Mouse (Mus musculus) intestine, embryonic 15.5 days (tissue): ENCODE measurements at regions not wholly inside any gene's neighbourhood (a gene's known extent, or its start where the extent isn't known, plus 50 kb on each side); places are given as distances from the start of the nearest gene placed in this dataset.

ENCODE experiments used
- ATAC-seq: fragments of 200-750 bp; cut with Nextera tagmentation; 2 replicates; pipeline ENCODE4 v1.8.0; 2017; ENCODE audit warnings: moderate TSS enrichment, moderate library complexity
- H3K27ac ChIP-seq: fragments of 300-500 bp; sonication (generic); 2 replicates; pipeline ENCODE4 v1.5.1; 2015; ENCODE audit warnings: mild to moderate bottlenecking, inconsistent platforms
- H3K27me3 ChIP-seq: fragments of 300-500 bp; sonication (generic); replicated peaks from 2 replicates; pipeline ENCODE4 v1.6.1; 2015; ENCODE audit warnings: inconsistent platforms
- H3K36me3 ChIP-seq: fragments of 300-500 bp; sonication (generic); 2 replicates; pipeline ENCODE4 v1.6.1; 2015; ENCODE audit warnings: inconsistent platforms
- H3K4me1 ChIP-seq: fragments of 300-500 bp; sonication (generic); replicated peaks from 2 replicates; pipeline ENCODE4 v1.6.1; 2015; ENCODE audit warnings: inconsistent platforms
- H3K4me2 ChIP-seq: fragments of 300-500 bp; sonication (generic); replicated peaks from 2 replicates; pipeline ENCODE4 v1.6.1; 2015; ENCODE audit warnings: mild to moderate bottlenecking, inconsistent platforms
- H3K4me3 ChIP-seq: fragments of 300-500 bp; sonication (generic); replicated peaks from 2 replicates; pipeline ENCODE4 v1.5.1; 2015; ENCODE audit warnings: inconsistent platforms
- H3K9ac ChIP-seq: fragments of 300-500 bp; sonication (generic); 2 replicates; pipeline ENCODE4 v1.6.1; 2015; ENCODE audit warnings: inconsistent platforms
- H3K9me3 ChIP-seq: fragments of 300-500 bp; sonication (generic); 2 replicates; pipeline ENCODE4 v1.6.1; 2016; ENCODE audit warnings: inconsistent platforms
- WGBS: fragments of 180-500 bp; shearing (Covaris S2); methylation state at CpG from one replicate; pipeline ENCODE4 v1.1.7; 2015; 5-methylcytosine and 5-hydroxymethylcytosine counted together

DNA sequence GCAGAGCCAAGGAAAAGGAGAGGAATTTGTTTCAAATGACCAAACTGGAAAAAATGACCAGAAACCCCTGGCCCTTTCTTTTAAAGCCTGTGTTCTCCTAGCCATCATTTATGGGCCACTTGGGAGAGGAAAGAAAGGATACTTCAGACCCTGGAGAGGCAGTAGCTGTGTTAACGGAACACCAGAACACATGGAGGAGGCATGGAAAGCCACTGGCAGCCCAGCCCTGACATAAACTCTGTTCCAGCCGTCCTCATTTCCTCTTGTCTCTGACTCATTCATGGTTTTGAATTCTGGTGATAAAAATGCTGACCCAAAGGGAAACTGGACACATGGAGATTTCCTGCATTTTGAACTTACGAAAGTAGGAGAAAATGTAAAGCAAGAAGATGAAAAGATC lies 295.9 kb downstream of the Fat4 start:
- H3K4me3 ChIP-seq = no peak overlapping the region
- H3K27ac ChIP-seq = no peak overlapping the region
- no peaks in the 10 kb centered on the region for H3K36me3 ChIP-seq
- H3K27me3 ChIP-seq = no peaks in the 10 kb centered on the region
- H3K9me3 ChIP-seq = no peaks in the 10 kb centered on the region; the same call in 1 of the 2 replicates
- ATAC-seq = no peak
- no peaks in the 10 kb centered on the region for H3K4me1 ChIP-seq
- 56% methylated on average over 3 of the region's 3 CpGs for WGBS
- no peak overlapping the region for H3K9ac ChIP-seq
- H3K4me2 ChIP-seq = no peak overlapping the region

DNA sequence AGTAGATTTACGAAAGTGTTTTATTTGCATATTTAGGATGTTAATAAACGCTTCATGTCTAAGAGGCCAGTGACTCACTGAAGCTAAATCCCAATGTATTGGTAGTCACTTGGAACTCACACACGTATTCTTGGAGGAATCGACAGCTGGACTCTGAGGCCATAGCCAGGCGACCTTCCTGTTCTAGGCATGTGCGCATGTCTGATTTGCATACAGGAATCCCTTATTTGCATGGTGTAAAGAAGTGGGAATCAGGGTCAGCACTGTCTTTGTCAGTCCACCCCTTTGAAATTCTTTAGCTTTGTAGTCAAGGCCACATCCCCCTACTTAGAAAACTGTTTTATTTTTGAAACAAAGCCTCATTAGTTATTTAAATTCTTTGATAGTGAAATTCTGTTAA lies 308.4 kb downstream of the Fat4 start:
- Histone ChIP-seq H3K4me1 (no peaks in the 10 kb centered on the region), H3K27me3 (no peaks in the 10 kb centered on the region), H3K36me3 (no peaks in the 10 kb centered on the region), H3K27ac (no peak overlapping the region), H3K9me3 (no peaks in the 10 kb centered on the region), H3K4me3 (no peak overlapping the region), H3K9ac (no peak overlapping the region), H3K4me2 (no peak overlapping the region)
- WGBS = 88% methylated on average over 6 of the region's 6 CpGs
- ATAC-seq = no peak

DNA sequence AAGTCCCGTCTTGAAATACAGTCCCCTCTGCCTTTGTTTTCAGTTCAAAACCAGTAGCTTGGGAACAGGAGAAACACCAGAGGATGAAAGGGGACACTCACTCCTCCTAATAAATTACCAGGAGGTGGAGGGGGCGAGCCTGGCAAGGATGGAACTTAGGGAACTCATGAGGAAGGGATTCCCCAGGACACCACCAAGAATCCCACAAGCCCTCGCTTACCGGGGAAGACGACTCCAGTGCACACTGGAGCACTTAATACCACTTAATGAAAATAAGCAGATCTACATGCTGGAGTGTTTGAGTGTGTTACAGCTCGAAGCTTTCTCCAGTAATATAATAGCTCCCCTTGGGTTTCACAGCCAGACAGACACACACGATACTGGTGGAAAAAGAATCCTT lies 315.9 kb downstream of the Fat4 start:
- H3K4me1 ChIP-seq = no peaks in the 10 kb centered on the region
- H3K9me3 ChIP-seq = no peaks in the 10 kb centered on the region
- ATAC-seq = no peak
- no peak overlapping the region for H3K4me2 ChIP-seq
- H3K27ac ChIP-seq = no peak overlapping the region
- H3K4me3 ChIP-seq = no peak overlapping the region
- no peaks in the 10 kb centered on the region for H3K36me3 ChIP-seq
- H3K27me3 ChIP-seq = no peaks in the 10 kb centered on the region
- no peak overlapping the region for H3K9ac ChIP-seq
- 54% methylated on average over 7 of the region's 7 CpGs for WGBS

DNA sequence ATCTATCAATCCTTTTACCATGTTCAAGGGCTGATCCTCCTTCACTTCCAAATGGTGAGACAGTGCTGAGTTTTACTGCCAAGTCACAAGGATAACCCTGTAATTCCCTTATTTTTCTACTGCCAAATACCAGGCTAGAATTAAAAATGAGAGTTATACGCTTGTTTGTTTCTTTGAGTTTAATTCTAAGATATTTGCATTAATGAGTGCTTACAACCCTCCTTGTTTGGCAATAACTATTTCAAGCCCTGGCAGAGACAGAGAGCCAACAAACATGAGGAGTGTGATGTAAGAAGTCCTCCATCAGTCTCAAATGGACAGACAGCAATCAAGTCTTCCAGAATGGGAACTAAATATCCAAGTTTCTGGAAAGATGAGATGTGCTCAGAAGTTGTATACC lies 321.9 kb downstream of the Fat4 start:
- 96% methylated on average over 1 of the region's 1 CpGs for WGBS

DNA sequence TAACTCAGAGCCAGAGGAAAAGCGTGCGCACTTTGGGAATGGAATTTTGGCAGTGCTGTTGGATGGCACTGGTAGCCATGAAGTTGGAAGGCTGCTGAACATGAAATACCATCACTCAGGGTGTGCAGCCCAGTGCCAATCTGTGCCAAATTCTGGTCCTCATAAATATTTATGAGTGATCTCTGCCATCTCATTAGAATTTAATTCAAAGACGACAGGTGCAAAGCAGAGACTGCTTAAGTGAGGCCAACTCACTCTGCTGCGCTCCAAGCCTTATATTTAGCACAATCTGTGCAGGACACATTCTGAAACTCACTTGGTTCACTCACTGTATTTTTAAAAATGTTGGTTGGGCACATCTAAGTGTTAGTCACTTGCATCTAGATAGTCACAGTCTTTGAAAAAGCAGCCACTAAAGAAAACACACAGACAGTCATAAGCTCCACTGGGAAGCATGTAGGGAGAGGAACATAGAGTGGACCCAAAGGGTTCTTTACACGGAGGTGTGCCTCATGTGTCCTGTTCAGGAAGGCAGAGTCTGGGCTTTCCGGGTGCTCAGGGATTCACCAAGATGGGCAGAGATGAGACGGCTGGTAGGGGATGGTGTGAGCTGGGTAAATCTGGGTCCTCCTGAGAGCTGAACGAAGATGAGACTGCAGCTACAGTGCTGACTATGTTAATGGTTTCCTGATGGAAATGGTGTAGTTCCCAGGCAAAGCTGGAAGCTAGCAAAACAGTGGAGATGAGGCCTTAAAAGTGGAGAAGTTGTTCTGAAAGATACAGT lies 322.8 kb downstream of the Fat4 start:
- no peaks in the 10 kb centered on the region for H3K27me3 ChIP-seq
- no peak overlapping the region for H3K4me3 ChIP-seq
- WGBS = 85% methylated on average over 8 of the region's 8 CpGs
- no peak for ATAC-seq
- no peaks in the 10 kb centered on the region for H3K9me3 ChIP-seq
- H3K4me1 ChIP-seq = no peaks in the 10 kb centered on the region
- no peak overlapping the region for H3K27ac ChIP-seq
- no peak overlapping the region for H3K4me2 ChIP-seq
- H3K9ac ChIP-seq = no peak overlapping the region
- H3K36me3 ChIP-seq = no peaks in the 10 kb centered on the region

More for the DNA sequence above, 321.9 kb downstream of the Fat4 start:
- H3K4me1 ChIP-seq = no peaks in the 10 kb centered on the region
- no peaks in the 10 kb centered on the region for H3K27me3 ChIP-seq
- H3K36me3 ChIP-seq = no peaks in the 10 kb centered on the region
- no peak overlapping the region for H3K9ac ChIP-seq
- ATAC-seq = no peak
- H3K27ac ChIP-seq = no peak overlapping the region
- H3K4me3 ChIP-seq = no peak overlapping the region
- H3K9me3 ChIP-seq = no peaks in the 10 kb centered on the region
- H3K4me2 ChIP-seq = no peak overlapping the region

DNA sequence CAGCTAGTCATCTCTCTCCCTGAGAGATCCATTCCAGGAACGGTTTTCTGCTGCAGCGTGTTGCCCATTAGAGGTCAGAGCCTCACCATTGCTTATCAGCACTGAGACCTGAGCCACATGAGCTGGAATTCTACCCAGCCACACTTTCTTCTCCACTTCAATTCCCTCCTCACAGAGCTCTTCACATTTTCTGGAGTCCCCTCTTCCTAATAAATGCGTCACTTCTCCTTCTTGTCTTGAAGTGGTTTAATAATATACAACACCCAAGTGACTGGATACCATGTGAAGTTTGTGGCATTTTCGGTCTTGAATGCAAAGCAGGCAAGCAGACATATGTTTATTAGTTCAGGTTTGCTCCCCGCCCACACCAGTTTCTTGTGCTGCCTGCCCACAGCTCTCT lies 324.9 kb downstream of the Fat4 start:
- H3K9ac ChIP-seq = no peak overlapping the region
- no peaks in the 10 kb centered on the region for H3K4me1 ChIP-seq
- H3K36me3 ChIP-seq = no peaks in the 10 kb centered on the region
- H3K4me2 ChIP-seq = no peak overlapping the region
- H3K4me3 ChIP-seq = no peak overlapping the region
- 58% methylated on average over 5 of the region's 5 CpGs for WGBS
- no peak for ATAC-seq
- H3K9me3 ChIP-seq = no peaks in the 10 kb centered on the region
- H3K27me3 ChIP-seq = no peaks in the 10 kb centered on the region
- H3K27ac ChIP-seq = no peak overlapping the region

DNA sequence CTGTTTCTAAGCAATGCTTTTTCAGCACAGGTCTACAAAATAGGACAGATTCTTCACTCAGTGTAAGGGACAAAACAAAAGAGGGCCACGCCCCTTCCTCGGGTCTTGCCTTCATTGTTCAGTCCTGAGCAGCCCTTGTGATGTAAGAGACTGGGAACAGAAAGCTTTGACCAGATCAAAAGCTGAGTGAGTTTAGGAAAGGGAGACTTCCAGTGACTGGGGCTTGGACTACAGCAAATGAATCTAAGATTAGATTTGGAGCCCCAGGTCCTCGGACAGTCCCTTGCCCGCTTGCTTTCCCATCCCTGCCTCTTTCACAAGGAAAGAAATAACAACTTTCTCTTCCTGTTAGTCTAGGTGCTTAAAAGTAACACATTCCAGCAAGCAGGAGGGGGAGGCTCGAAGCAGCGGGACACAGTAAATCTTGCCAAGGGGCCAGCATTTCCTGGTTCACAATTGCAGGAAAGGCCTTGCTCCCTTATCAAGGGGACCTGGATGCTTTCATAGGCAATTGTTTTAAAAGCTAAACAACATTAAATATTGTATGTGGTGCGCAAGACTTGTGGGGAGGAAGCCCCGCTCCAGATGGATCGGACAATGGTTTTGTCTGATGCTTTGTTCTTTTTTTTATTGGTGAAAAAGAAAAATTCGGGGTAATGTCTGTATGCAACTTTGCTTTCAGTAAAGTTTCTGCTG lies 333.4 kb downstream of the Fat4 start:
- Histone ChIP-seq H3K9me3 (no peaks in the 10 kb centered on the region), H3K4me3 (no peak overlapping the region), H3K36me3 (no peaks in the 10 kb centered on the region), H3K9ac (no peak overlapping the region), H3K4me2 (no peak overlapping the region), H3K27ac (no peak overlapping the region), H3K4me1 (0 out of 2 replicates have a peak, but pooled peaks cover 4% of the 10 kb centered on the region), H3K27me3 (no peaks in the 10 kb centered on the region)
- 55% methylated on average over 10 of the region's 10 CpGs for WGBS
- no peak for ATAC-seq

DNA sequence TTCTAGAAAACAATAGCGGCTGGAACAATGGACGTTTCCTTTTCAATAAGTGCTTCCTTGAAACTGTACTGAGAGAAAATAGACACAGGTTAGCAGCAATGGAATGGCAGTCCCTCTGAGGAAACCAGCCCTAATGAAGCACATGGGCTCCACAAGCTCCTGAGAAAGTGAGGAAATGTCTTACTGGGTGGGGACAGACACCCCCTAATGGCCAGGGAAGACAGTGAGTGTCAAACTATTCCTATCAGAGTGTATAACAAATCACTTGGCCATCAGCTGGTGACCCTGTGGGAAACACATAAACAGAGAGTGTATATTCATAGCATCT lies 333.9 kb downstream of the Fat4 start:
- no peak overlapping the region for H3K27ac ChIP-seq

DNA sequence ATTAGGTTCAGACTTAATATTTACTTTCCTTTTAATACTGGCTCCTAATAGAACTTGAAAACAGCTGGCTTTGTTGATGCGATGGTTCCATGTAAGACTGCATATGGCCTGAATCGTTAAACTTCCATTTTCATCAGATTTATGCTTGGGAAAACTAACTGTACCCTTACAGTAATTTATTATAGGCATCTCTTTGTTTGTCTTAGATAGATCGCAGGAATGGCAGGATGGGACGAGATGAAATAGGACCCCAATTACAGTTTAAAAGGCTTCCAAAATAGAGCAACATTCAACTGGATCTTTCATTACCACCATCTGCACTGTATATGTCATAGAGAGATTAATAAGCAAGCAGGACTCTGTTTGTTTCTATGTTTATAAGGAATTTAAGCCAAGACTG lies 335.3 kb downstream of the Fat4 start:
- Histone ChIP-seq H3K36me3 (no peaks in the 10 kb centered on the region), H3K27me3 (no peaks in the 10 kb centered on the region), H3K4me1 (0 out of 2 replicates have a peak, but pooled peaks cover 4% of the 10 kb centered on the region), H3K4me2 (no peak overlapping the region), H3K9me3 (no peaks in the 10 kb centered on the region), H3K27ac (no peak overlapping the region), H3K9ac (no peak overlapping the region), H3K4me3 (no peak overlapping the region)
- 33% methylated on average over 4 of the region's 4 CpGs for WGBS
- ATAC-seq = peak; percentile 74

More for the DNA sequence above, 333.9 kb downstream of the Fat4 start:
- 45% methylated on average over 2 of the region's 2 CpGs for WGBS
- Histone ChIP-seq H3K27me3 (no peaks in the 10 kb centered on the region), H3K36me3 (no peaks in the 10 kb centered on the region), H3K4me3 (no peak overlapping the region), H3K4me1 (0 out of 2 replicates have a peak, but pooled peaks cover 4% of the 10 kb centered on the region), H3K9ac (no peak overlapping the region), H3K9me3 (no peaks in the 10 kb centered on the region), H3K4me2 (no peak overlapping the region)
- ATAC-seq = no peak; the same call in 1 of the 2 replicates

DNA sequence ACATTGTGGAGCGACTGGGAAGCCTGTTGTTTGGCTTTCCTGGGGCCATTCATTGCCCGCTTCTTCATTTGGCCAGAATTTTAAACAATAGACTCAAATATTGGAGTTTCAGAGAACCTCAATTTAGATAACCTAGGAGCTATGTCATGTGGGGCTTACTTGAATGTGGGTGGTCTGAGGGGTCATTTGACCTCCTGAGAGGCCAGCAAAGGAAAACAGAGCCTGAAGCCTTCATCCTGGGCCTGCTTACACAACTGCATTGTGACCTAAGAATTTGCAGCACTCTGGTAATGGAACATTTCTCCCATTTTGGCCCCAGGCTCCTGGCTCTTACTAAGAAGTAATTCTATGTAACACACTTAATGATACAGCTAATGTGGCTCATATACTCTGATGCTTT lies 348.2 kb downstream of the Fat4 start:
- no peaks in the 10 kb centered on the region for H3K27me3 ChIP-seq
- no peaks in the 10 kb centered on the region for H3K4me1 ChIP-seq
- 62% methylated on average over 2 of the region's 2 CpGs for WGBS
- H3K9me3 ChIP-seq = no peaks in the 10 kb centered on the region
- no peak overlapping the region for H3K4me3 ChIP-seq
- no peak overlapping the region for H3K27ac ChIP-seq
- no peak overlapping the region for H3K9ac ChIP-seq
- no peak for ATAC-seq
- H3K4me2 ChIP-seq = no peak overlapping the region
- no peaks in the 10 kb centered on the region for H3K36me3 ChIP-seq

DNA sequence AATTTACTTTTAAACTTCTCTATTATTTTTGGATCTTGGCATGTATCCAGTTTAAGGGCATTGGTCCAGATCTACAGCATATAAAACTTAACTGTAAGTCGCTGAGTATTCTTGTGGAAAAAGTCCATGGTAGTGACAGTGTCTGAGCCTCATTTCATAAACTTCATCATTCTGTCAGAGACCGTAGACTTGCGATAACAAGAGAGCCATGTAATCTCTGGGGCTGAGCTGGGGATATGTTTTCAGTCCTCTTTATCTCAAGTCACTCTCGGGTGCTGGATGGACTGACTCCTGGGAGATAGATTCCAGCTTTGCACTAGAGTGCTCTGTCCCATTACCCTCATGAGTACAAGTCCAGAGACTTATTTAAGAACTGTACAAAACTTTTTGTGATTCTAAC lies 362.0 kb downstream of the Fat4 start:
- Histone ChIP-seq H3K4me3 (no peak overlapping the region), H3K27ac (no peak overlapping the region), H3K36me3 (no peaks in the 10 kb centered on the region), H3K9me3 (no peaks in the 10 kb centered on the region), H3K9ac (no peak overlapping the region), H3K27me3 (no peaks in the 10 kb centered on the region), H3K4me2 (no peak overlapping the region), H3K4me1 (peaks cover 5% of the 10 kb centered on the region; the same call in 1 of the 2 replicates)
- ATAC-seq = no peak
- 52% methylated on average over 4 of the region's 4 CpGs for WGBS

DNA sequence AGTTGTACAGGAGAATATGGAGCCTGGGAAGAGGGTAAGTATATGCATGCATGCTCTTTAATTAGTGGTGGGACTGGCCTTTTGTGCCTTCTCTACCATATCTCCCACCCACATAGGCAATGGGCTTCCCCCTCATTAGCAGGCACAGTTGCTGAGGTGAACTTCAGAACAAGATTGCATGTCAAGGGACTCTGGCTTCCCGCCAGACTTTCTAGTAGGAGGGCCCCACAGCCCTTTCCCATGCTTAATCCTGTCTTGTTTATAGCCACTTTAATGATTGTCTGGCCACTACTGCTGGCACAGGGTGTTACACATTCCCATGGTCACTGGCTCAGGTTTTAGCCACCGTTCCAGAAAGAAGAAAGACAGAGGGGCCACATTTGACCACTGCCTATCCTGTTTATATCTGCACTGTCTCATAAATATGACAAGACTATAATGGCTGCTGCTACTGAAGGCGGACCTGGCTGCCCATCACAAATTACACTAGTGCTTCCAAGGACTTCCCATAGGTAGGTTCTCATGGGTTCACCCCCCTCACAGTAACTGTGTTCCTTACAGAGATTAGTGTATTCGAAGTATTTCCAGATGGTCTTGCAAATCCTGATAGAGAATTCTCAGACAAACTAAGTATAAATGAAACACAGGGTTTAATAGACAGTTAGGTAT lies 362.6 kb downstream of the Fat4 start:
- Histone ChIP-seq H3K36me3 (no peaks in the 10 kb centered on the region), H3K4me2 (no peak overlapping the region), H3K9ac (no peak overlapping the region), H3K9me3 (no peaks in the 10 kb centered on the region), H3K27me3 (no peaks in the 10 kb centered on the region), H3K4me1 (peaks cover 5% of the 10 kb centered on the region; the same call in 1 of the 2 replicates), H3K4me3 (no peak overlapping the region), H3K27ac (no peak overlapping the region)
- no peak; the same call in 1 of the 2 replicates for ATAC-seq
- WGBS = 46% methylated on average over 4 of the region's 4 CpGs
